Mouse (Mus musculus) MEL (cell line): ENCODE results near the gene Hook2. TPM values are rescaled to one million over a fixed set of nuclear protein-coding genes. Genes with fewer than 3 reads are reported as not detected.

Source experiments
- DNase-seq: peaks from one replicate; pipeline ENCODE4 v3.0.0; 2011; ENCODE audit warnings: low read depth, low spot score
- H3K27ac ChIP-seq: 2 replicates; pipeline ENCODE4 v1.5.1; 2012; ENCODE audit warnings: low read depth, mild to moderate bottlenecking, control low read depth, low read length, moderate library complexity; ENCODE audit not compliant: control insufficient read depth
- H3K27me3 ChIP-seq, 2 experiments: fragments of 150-350 bp in 1 of 2; sonication (generic) in 1 of 2; 2 replicates each; pipeline ENCODE4 v1.6.1; 2012; ENCODE audit warnings: low read length in 2 of 2, mild to moderate bottlenecking in 2 of 2, improper control_type of control experiment in 1 of 2, moderate library complexity in 1 of 2; ENCODE audit not compliant: insufficient read depth in 2 of 2, control insufficient read depth in 1 of 2
- H3K36me3 ChIP-seq, 2 experiments: 2 replicates each; pipeline ENCODE4 v1.6.1; 2012 to 2014; ENCODE audit warnings: low read length in 2 of 2, improper control_type of control experiment in 1 of 2, inconsistent platforms in 1 of 2, mild to moderate bottlenecking in 1 of 2; ENCODE audit not compliant: insufficient read depth in 2 of 2, control insufficient read depth in 1 of 2
- H3K4me1 ChIP-seq, 2 experiments: fragments of 150-350 bp in 1 of 2; sonication (generic) in 1 of 2; 2 replicates each; pipeline ENCODE4 v1.6.1; 2012; ENCODE audit warnings: low read length in 2 of 2, improper control_type of control experiment in 1 of 2, mild to moderate bottlenecking in 1 of 2; ENCODE audit not compliant: insufficient read depth in 2 of 2, control insufficient read depth in 1 of 2
- H3K4me3 ChIP-seq, 2 experiments: fragments of 150-350 bp in 1 of 2; sonication (generic) in 1 of 2; 2 replicates each; pipeline ENCODE4 v1.5.1; 2012; ENCODE audit warnings: low read depth in 2 of 2, low read length in 2 of 2, mild to moderate bottlenecking in 2 of 2, moderate library complexity in 2 of 2, control low read depth in 1 of 2, improper control_type of control experiment in 1 of 2; ENCODE audit not compliant: control insufficient read depth in 1 of 2, insufficient read depth in 1 of 2
- H3K79me2 ChIP-seq: 2 replicates; pipeline ENCODE4 v1.6.1; 2012; ENCODE audit warnings: mild to moderate bottlenecking, low read length, moderate library complexity; ENCODE audit not compliant: control insufficient read depth, poor library complexity, insufficient read depth
- H3K9ac ChIP-seq: 2 replicates; pipeline ENCODE4 v1.6.1; 2012; ENCODE audit warnings: low read depth, mild to moderate bottlenecking, control low read depth, low read length, moderate library complexity; ENCODE audit not compliant: control insufficient read depth, poor library complexity, severe bottlenecking
- H3K9me3 ChIP-seq: fragments of 150-350 bp; sonication (generic); replicated peaks from 2 replicates; pipeline ENCODE4 v1.6.1; 2012; ENCODE audit warnings: mild to moderate bottlenecking, low read length, improper control_type of control experiment, moderate library complexity; ENCODE audit not compliant: insufficient read depth
- BHLHE40 ChIP-seq: IDR thresholded peaks from 2 replicates; pipeline ENCODE4 v1.6.1; 2012; ENCODE audit warnings: low read depth, mild to moderate bottlenecking, inconsistent platforms, low read length, improper control_type of control experiment, borderline replicate concordance
- CHD1 ChIP-seq: IDR thresholded peaks from 2 replicates; pipeline ENCODE4 v1.6.1; 2012; ENCODE audit warnings: low read depth, mild to moderate bottlenecking, inconsistent platforms, low read length, improper control_type of control experiment
- ETS1 ChIP-seq: IDR thresholded peaks from 2 replicates; pipeline ENCODE4 v1.6.1; 2012; ENCODE audit warnings: low read depth, mild to moderate bottlenecking, inconsistent platforms, low read length, improper control_type of control experiment, moderate library complexity
- HCFC1 ChIP-seq: IDR thresholded peaks from 2 replicates; pipeline ENCODE4 v1.6.1; 2012; ENCODE audit warnings: low read depth, mild to moderate bottlenecking, inconsistent platforms, low read length, improper control_type of control experiment, moderate library complexity
- JUND ChIP-seq: IDR thresholded peaks from 2 replicates; pipeline ENCODE4 v1.6.1; 2011; ENCODE audit warnings: low read depth, mild to moderate bottlenecking, improper control_type of control experiment, low read length
- MAX ChIP-seq: IDR thresholded peaks from 2 replicates; pipeline ENCODE4 v1.6.1; 2011; ENCODE audit warnings: low read length, improper control_type of control experiment
- MXI1 ChIP-seq: IDR thresholded peaks from 2 replicates; pipeline ENCODE4 v1.6.1; 2011; ENCODE audit warnings: mild to moderate bottlenecking, low read depth, low read length, improper control_type of control experiment
- MYB ChIP-seq: IDR thresholded peaks from 2 replicates; pipeline ENCODE4 v1.6.1; 2011; ENCODE audit warnings: mild to moderate bottlenecking, low read depth, low read length, improper control_type of control experiment
- MYC ChIP-seq: IDR thresholded peaks from 2 replicates; pipeline ENCODE4 v1.6.1; 2011; ENCODE audit warnings: low read depth, mild to moderate bottlenecking, low read length, improper control_type of control experiment, moderate library complexity
- NRF1 ChIP-seq: IDR thresholded peaks from 2 replicates; pipeline ENCODE4 v1.6.1; 2014; ENCODE audit warnings: low read depth, mild to moderate bottlenecking, inconsistent platforms, low read length, improper control_type of control experiment, moderate library complexity; ENCODE audit not compliant: poor library complexity, insufficient read depth, severe bottlenecking
- RAD21 ChIP-seq: IDR thresholded peaks from 2 replicates; pipeline ENCODE4 v1.6.1; 2011; ENCODE audit warnings: mild to moderate bottlenecking, low read depth, low read length, improper control_type of control experiment
- RCOR1 ChIP-seq: IDR thresholded peaks from 2 replicates; pipeline ENCODE4 v1.6.1; 2012; ENCODE audit warnings: low read depth, mild to moderate bottlenecking, inconsistent platforms, low read length, improper control_type of control experiment
- SIN3A ChIP-seq: IDR thresholded peaks from 2 replicates; pipeline ENCODE4 v1.6.1; 2012; ENCODE audit warnings: low read length, improper control_type of control experiment, inconsistent platforms
- SMC3 ChIP-seq: IDR thresholded peaks from 2 replicates; pipeline ENCODE4 v1.6.1; 2011; ENCODE audit warnings: low read depth, low read length, improper control_type of control experiment
- TAL1 ChIP-seq: IDR thresholded peaks from 2 replicates; pipeline ENCODE4 v1.6.1; 2012; ENCODE audit warnings: mild to moderate bottlenecking, inconsistent platforms, low read length, moderate library complexity, mixed read lengths
- TBP ChIP-seq: IDR thresholded peaks from 2 replicates; pipeline ENCODE4 v1.8.0; 2011; ENCODE audit warnings: low read depth, low read length, improper control_type of control experiment
- UBTF ChIP-seq: IDR thresholded peaks from 2 replicates; pipeline ENCODE4 v1.6.1; 2012; ENCODE audit warnings: low read depth, mild to moderate bottlenecking, inconsistent platforms, low read length, improper control_type of control experiment, moderate library complexity, borderline replicate concordance; ENCODE audit not compliant: insufficient read depth
- USF1 ChIP-seq: IDR thresholded peaks from 2 replicates; pipeline ENCODE4 v1.6.1; 2014; ENCODE audit warnings: low read depth, mild to moderate bottlenecking, inconsistent platforms, low read length, improper control_type of control experiment, moderate library complexity
- USF2 ChIP-seq, 2 experiments: IDR thresholded peaks; 2 replicates each; pipeline ENCODE4 v1.6.1; 2011 to 2012; ENCODE audit warnings: improper control_type of control experiment in 2 of 2, low read length in 2 of 2, borderline replicate concordance in 1 of 2, inconsistent platforms in 1 of 2, low read depth in 1 of 2, mild to moderate bottlenecking in 1 of 2; ENCODE audit not compliant: insufficient read depth in 1 of 2
- ZC3H11A ChIP-seq: IDR thresholded peaks from 2 replicates; pipeline ENCODE4 v1.6.1; 2012; ENCODE audit warnings: low read depth, mild to moderate bottlenecking, inconsistent platforms, low read length, improper control_type of control experiment
- ZKSCAN1 ChIP-seq: IDR thresholded peaks from 2 replicates; pipeline ENCODE4 v1.6.1; 2012; ENCODE audit warnings: low read depth, mild to moderate bottlenecking, inconsistent platforms, low read length, improper control_type of control experiment, moderate library complexity
- ZMIZ1 ChIP-seq: IDR thresholded peaks from 2 replicates; pipeline ENCODE4 v1.6.1; 2012; ENCODE audit warnings: low read depth, mild to moderate bottlenecking, inconsistent platforms, low read length, improper control_type of control experiment, moderate library complexity
- ZNF384 ChIP-seq: IDR thresholded peaks from 2 replicates; pipeline ENCODE4 v1.6.1; 2012; ENCODE audit warnings: low read depth, mild to moderate bottlenecking, inconsistent platforms, low read length, improper control_type of control experiment
- polyA plus RNA-seq, 2 experiments: library from polyadenylated mRNA; stranded (reverse) in 1 of 2; unstranded in 1 of 2; fragments of >175 nt in 1 of 2; fragments of >200 nt in 1 of 2; gene quantifications; 2 replicates each; pipeline versions ENCODE4 v1.2.1 to v1.2.4; 2012; ENCODE audit warnings: low replicate concordance in 2 of 2, low read depth in 1 of 2; ENCODE audit not compliant: insufficient read length in 2 of 2, insufficient read depth in 1 of 2, missing spikeins in 1 of 2
- total RNA-seq: library from RNA; depleted of rRNA; stranded (reverse); fragments of 300-350 nt; gene quantifications from 2 replicates; pipeline ENCODE4 v1.2.3, GENCODE M21; 2012

The Hook2 gene
- total and polyA plus RNA-seq, 3 experiments: 10.5 to 17.5 TPM; not detected in 1

DNA sequence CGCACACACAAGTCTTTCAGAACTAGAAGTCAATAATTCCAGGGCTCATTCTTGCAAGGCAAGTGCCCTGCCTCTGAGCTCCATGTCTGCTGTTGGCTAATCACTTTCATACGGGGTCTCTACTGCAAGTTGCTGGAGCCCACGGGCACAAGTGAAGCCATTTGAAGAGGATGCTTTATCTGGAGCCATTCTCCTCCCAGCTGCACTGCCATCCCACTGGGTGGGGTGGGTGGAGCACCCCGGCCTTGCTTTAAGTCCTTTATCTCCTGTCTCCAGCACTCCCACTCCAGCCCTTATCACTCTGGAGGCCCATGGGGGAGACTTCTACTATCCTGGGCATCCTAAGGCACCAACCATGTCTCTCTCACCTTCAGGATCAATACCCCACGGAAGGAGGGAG lies 19.5 kb upstream of the Hook2 start (continued):
- peak; percentile 67; the same call in 1 of the 2 replicates for TF ChIP-seq MAX
- peak; percentile 58; the same call in 1 of the 2 replicates for TF ChIP-seq ZMIZ1
- no peak for TF ChIP-seq MYC
- no peak for TF ChIP-seq USF1
- TF ChIP-seq BHLHE40: no peak
- TF ChIP-seq JUND: no peak
- TF ChIP-seq SIN3A: peak; percentile 87
- TF ChIP-seq NRF1: no peak
- TF ChIP-seq MXI1: peak; percentile 60; the same call in 1 of the 2 replicates
- peak; percentile 94 for TF ChIP-seq ETS1
- TF ChIP-seq ZNF384: no peak
- no peak for TF ChIP-seq MYB
- peak; percentile 93 for TF ChIP-seq TAL1
- no peak for TF ChIP-seq USF2 (IDR thresholded peaks at IDR 0.05; ENCODE audit: borderline replicate concordance in 1 of 2, insufficient read depth in 1 of 2, low read depth in 1 of 2, low read length in 2 of 2)
- TF ChIP-seq RAD21: no peak
- TF ChIP-seq ZKSCAN1: no peak

DNA sequence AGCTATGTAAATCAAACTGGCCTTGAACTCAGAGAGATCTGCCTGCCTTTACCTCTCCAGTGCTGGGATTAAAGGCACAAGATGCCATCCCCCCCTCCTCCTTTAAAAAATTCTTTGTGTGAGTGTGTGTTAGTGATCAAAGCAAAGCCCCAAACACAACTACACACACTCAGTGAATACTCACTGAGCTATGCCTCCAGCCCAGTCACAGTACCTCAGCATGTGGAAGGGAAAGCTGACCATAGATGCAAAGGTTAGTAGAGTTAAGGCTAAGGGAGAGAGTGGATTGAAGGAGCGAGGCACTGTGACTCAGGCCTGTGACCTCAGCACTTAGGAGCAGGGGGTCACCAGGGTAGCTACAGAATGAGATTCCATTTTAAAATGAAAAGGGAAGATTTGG lies 17.3 kb upstream of the Hook2 start:
- no peak for TF ChIP-seq TBP
- no peak for TF ChIP-seq UBTF
- no peak for TF ChIP-seq TAL1
- no peak for TF ChIP-seq ZKSCAN1
- TF ChIP-seq HCFC1: no peak
- TF ChIP-seq ZNF384: no peak
- no peak for TF ChIP-seq RCOR1
- TF ChIP-seq ZC3H11A: no peak
- TF ChIP-seq SMC3: no peak
- TF ChIP-seq ZMIZ1: no peak
- TF ChIP-seq MXI1: no peak
- no peak for TF ChIP-seq JUND
- TF ChIP-seq CHD1: no peak
- TF ChIP-seq MYC: no peak
- H3K79me2 ChIP-seq: peaks cover 40% of the 10 kb centered on the region
- H3K9ac ChIP-seq: no peak overlapping the region
- no peak for DNase-seq
- H3K27ac ChIP-seq: peak overlapping the region; percentile 41
- no peaks in the 10 kb centered on the region for H3K27me3 ChIP-seq
- peaks cover 4 to 30% of the 10 kb centered on the region in 2 experiments; a peak in 2 of 4 replicates for H3K4me1 ChIP-seq
- H3K36me3 ChIP-seq: peaks cover 4 to 22% of the 10 kb centered on the region in 2 experiments; a peak in 3 of 4 replicates
- H3K4me3 ChIP-seq: no peak overlapping the region
- no peaks in the 10 kb centered on the region for H3K9me3 ChIP-seq
